Mouse (Mus musculus) R1 (cell line): ENCODE results near the gene Kcnd2.
A peak's percentile ranks its signal among the peaks of the same experiment; 100 is the strongest.

ENCODE experiments used
- DNase-seq: peaks from one replicate; pipeline ENCODE4 v3.0.0-alpha.2; 2018; ENCODE audit warnings: low read depth, low spot score

The Kcnd2 gene

DNA sequence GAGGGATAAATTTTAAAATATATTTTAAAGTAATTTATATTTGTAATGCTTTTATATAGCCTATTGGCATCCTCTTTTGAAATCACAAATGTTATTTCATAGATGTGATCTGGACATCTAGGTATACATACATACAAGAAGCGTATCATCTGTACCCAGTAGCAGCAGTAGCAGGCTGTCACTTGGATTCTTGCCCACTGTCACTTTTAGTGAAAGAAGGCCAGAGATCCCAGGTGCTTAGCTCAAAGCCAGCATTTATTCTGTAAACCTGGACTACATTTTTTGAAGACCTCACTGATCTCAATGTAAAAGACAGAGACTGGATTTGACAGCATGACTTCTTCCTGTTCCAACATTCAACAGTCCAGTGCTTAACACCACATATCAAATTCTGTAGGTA lies 471.1 kb downstream of the Kcnd2 start:
- no peak for DNase-seq

GRCm38 (mm10) chr6:21692861-21693350 lies 477.6 kb downstream of the Kcnd2 start:
- no peak for DNase-seq

DNA sequence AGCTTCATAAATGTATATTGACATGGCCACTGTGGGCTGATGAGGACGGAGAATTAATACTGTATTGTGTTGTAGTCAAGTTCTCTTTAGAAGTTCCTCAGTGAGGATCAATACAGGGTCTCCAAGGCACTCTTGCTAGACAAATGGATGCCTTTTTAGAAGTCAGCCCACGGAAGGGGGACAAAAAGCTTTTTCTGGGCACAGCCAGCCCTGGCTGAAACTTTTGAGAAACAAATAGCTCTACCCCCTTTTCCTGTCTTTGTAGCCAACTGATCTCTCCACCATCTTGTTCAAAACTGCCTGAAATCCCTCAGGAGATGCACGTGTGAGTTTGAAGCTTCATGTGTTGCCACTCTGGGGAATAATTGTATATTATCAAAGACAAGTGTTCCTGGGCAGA lies 482.3 kb downstream of the Kcnd2 start:
- DNase-seq: no peak

GRCm38 (mm10) chr6:21701131-21701530 lies 485.8 kb downstream of the Kcnd2 start:
- no peak for DNase-seq

DNA sequence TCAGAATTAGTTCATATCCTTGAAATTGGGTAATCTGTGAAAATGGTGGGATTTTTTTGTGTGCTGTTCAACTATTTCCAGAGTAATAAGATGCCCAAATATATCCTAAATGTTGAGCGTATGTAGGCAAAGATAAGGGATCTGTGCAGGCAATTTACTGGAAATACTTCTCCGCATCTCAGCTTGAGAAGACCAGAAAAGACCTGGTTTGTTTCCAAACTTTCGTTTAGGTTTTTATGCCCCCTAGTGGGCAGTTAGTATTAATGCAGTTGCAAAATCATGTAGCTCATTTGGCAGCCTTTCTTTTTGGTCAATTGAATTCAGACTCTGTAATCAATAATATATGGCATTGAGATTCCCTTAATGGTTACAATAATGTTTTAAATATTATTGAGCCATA lies 493.9 kb downstream of the Kcnd2 start:
- peak; percentile 29 for DNase-seq

DNA sequence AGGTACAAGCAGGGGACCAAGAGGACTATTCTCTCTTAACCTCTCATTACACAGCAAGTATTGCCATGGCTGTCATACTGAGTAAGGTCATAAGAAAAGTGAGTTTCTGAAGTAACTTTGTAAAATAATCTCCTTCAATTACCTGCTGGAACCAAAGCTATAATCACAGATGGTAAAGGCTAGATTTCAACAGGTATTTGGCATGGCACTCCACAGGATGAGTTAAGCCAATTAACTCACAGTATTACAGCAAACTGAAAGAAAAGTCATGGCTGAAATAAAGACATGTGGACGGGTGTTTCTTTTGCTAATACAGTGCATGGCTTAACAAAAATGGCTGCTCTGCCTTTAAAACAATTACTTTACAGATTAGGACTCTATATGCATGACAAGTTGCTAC lies 503.8 kb downstream of the Kcnd2 start:
- DNase-seq: no peak

GRCm38 (mm10) chr6:21722238-21722637 lies 506.9 kb downstream of the Kcnd2 start:
- DNase-seq: no peak

- no peak for DNase-seq
These were observed 525.3 kb downstream of the Kcnd2 start for GRCm38 (mm10) chr6:21740606-21741005.

DNA sequence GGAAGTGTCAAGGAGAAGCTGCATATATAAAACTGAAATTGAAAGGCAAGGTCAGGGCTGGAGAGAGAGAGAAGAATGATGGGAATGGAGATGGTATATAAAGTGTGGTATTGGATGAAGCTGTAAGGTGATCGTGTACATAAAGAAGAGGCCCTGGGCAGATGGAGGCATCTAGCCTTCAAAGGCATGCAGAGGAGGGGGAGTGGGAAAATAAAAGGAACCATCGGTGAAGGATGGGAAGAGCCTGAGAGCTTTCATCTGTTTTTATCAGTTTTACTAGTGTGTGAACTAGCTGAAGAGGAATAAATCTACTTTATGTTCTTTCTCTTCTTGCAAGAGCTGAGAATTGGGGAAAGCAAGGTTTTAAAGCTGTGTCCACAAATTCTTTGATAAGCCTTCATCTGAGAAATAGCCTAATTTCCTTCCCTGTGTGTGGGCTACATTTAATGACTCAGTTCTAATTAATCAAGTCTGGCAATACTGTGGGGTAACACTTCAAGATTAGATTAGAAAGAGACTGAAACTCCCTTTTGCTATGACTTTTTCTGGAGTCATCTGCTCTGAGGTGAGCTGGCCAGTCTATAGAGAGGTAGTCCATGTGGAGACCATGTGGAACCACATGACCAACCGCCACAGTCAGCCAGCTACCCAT lies 529.4 kb downstream of the Kcnd2 start:
- no peak for DNase-seq

- DNase-seq: no peak
These were observed 532.2 kb downstream of the Kcnd2 start for GRCm38 (mm10) chr6:21747536-21747935.

GRCm38 (mm10) chr6:21767787-21768221 lies 552.5 kb downstream of the Kcnd2 start:
- no peak for DNase-seq

DNA sequence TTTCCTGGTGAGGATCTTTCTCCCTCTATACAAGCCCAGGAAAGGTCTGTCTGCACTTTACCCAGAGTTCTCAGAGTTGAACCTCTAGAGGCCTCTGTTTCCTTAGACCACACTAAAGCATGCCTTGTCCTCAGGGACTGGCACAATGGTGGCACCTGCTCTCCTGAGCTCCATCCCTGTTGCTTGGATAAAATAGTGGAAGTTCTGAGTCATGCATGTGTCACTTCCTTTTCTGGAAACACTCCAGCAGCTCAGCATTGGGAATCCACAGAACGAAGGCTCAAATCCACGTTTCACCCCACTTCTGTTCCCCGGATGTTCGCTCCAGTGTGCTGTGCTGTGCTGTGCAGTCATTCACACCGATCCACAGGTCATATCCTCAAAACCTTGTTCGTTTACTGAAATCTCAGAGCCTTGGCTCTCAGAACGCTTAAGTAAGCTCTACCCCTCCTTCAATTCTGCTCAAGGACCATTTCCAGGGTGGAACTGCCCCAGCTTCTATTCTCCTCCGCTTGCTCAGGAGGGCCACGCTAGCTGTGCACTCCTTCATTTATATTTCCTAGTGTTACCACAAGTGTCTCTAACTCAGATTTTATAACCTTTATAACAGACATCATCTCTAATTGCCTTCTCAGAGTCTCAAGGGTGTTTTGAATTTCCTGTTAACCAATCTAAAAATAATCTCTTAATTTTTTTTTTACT lies 553.6 kb downstream of the Kcnd2 start:
- DNase-seq: no peak

- DNase-seq: no peak
These were observed 554.1 kb downstream of the Kcnd2 start for GRCm38 (mm10) chr6:21769447-21769809.

GRCm38 (mm10) chr6:21774213-21774916 lies 559.1 kb downstream of the Kcnd2 start:
- no peak for DNase-seq
